Mouse (Mus musculus): ENCODE measurements around the gene Shld2. TPM values are rescaled to one million over a fixed set of nuclear protein-coding genes. Genes with fewer than 3 reads are reported as not detected.

Gene Shld2
- total RNA-seq, 2 experiments from 2014 or later: 12.6 to 16.0 TPM

Other genes with a start within 250 kb of the Shld2 start
- gene Anxa8, start 224.5 kb downstream of the Shld2 start, total RNA-seq (2021): 1 to 10 TPM; 3.7 to 4.0 TPM
- gene A630023A22Rik, start 207.7 kb downstream of the Shld2 start, total RNA-seq (2021): not detected
- gene Npy4r, start 158.0 kb downstream of the Shld2 start, total RNA-seq (2021): under 1 TPM in 1 of 2 experiments, not detected in 1; 0.20 TPM
- 1 to 10 TPM; 3.0 to 3.9 TPM for gene Gprin2, start 108.8 kb downstream of the Shld2 start, total RNA-seq (2021)
- gene Syt15, start 90.9 kb downstream of the Shld2 start, total RNA-seq (2021): 1 to 10 TPM; 1.1 to 1.3 TPM
- 100 to 1,000 TPM; 220 to 286 TPM for gene Glud1, start 234 bp upstream of the Shld2 start, total RNA-seq (2021)
- not detected for gene Fam25c, start 44.9 kb upstream of the Shld2 start, total RNA-seq (2021)
- gene Sncg, start 64.3 kb upstream of the Shld2 start, total RNA-seq (2021): 10 to 100 TPM; 17.2 to 45.8 TPM
- gene Mmrn2, start 65.0 kb upstream of the Shld2 start, total RNA-seq (2021): 10 to 100 TPM; 26.0 to 28.3 TPM
- 10 to 100 TPM; 79.7 to 81.9 TPM for gene Bmpr1a, start 192.8 kb upstream of the Shld2 start, total RNA-seq (2021)
- gene 9230112D13Rik, start 212.3 kb upstream of the Shld2 start, total RNA-seq (2021): not detected